Mouse (Mus musculus): ENCODE measurements at regions not wholly inside any gene's neighbourhood (a gene's known extent, or its start where the extent isn't known, plus 50 kb on each side); places are given as distances from the start of the nearest gene placed in this dataset.

DNA sequence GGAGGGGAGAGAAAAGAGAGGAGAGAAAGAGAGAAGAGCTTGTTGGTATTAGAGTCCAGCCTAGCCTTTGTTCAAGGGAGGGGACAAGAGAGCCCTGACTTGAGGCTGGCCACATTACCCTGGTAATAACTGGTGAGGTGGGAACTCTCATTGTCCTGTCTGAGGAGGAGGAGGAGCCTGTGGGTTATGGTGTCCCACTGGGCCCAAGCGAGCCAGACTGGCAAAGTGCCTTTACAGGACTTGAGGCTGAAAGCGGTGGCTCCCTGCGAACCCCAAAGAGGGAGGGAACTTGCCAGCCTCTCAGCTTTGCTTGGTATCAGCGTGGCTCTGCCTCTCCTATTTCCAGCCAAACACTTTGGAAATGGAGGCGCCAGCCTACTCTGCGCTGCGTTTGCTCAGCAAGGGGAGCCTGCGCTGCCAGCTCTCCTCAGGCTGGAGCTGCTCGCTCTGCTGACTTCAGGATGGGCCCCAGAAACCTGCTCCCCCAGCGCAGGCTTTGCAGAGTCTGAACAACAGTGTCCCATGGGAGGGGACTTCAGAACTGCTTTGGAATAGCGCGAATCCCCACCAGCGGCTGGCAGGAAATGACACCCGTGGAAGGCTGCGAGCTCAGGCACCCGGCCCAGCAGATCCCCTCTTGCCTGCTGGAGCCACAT lies 66.4 kb upstream of the Pmepa1 start:
- TF ChIP-seq CHD1 (IDR thresholded peaks at IDR 0.05; ENCODE audit: low read depth, low read length) (no peak), CTCF (IDR thresholded peaks at IDR 0.05 in 2 of 3, conservative IDR thresholded peaks at IDR 0.05 in 1 of 3; ENCODE audit: control insufficient read depth in 1 of 3, insufficient read depth in 1 of 3, low read depth in 2 of 3, low read length in 3 of 3, poor library complexity in 1 of 3, severe bottlenecking in 1 of 3) (no peak), JUND (IDR thresholded peaks at IDR 0.05; ENCODE audit: low read depth, low read length) (no peak)
